Mouse (Mus musculus) embryonic fibroblast, embryonic 13.5 days (primary cell): ENCODE measurements around the gene Wdr66. TPM values are rescaled to one million over a fixed set of nuclear protein-coding genes. Genes with fewer than 3 reads are reported as not detected.
A peak's percentile ranks its signal among the peaks of the same experiment; 100 is the strongest.

ENCODE experiments used
- H3K27ac ChIP-seq: 2 replicates; pipeline ENCODE4 v1.5.1; 2012; ENCODE audit warnings: low read length, control low read depth, inconsistent platforms; ENCODE audit not compliant: insufficient read depth
- H3K4me1 ChIP-seq: 2 replicates; pipeline ENCODE4 v1.6.1; 2011; ENCODE audit warnings: low read length; ENCODE audit not compliant: control insufficient read depth, insufficient read depth
- H3K4me3 ChIP-seq: 2 replicates; pipeline ENCODE4 v1.5.1; 2011; ENCODE audit warnings: mild to moderate bottlenecking, control low read depth, low read length; ENCODE audit not compliant: insufficient read depth
- CTCF ChIP-seq: IDR thresholded peaks from 2 replicates; pipeline ENCODE4 v1.5.1; 2011; ENCODE audit warnings: mild to moderate bottlenecking, control low read depth, low read length, moderate library complexity, borderline replicate concordance; ENCODE audit not compliant: insufficient read depth
- POLR2A ChIP-seq: IDR thresholded peaks from 2 replicates; pipeline ENCODE4 v1.6.1; 2011; ENCODE audit warnings: low read depth, mild to moderate bottlenecking, control low read depth, low read length, moderate library complexity
- polyA plus RNA-seq: library from polyadenylated mRNA; stranded (reverse); fragments of >200 nt; gene quantifications from 2 replicates; pipeline ENCODE4 v1.2.4, GENCODE M21; 2011; ENCODE audit warnings: low read depth; ENCODE audit not compliant: missing spikeins, insufficient read length

Gene Wdr66
- polyA plus RNA-seq, 1 experiment, result 0.77 TPM

GRCm38 (mm10) chr5:123235731-123236130, 16.2 kb upstream of the Wdr66 start:
- Histone ChIP-seq H3K4me1 (no peaks in the 10 kb centered on the region), H3K4me3 (no peak overlapping the region), H3K27ac (no peak overlapping the region)
- peak; percentile 28; the same call in 1 of the 2 replicates for TF ChIP-seq CTCF
- no peak for TF ChIP-seq POLR2A

GRCm38 (mm10) chr5:123236426-123236825, 15.5 kb upstream of the Wdr66 start:
- no peak for TF ChIP-seq POLR2A
- TF ChIP-seq CTCF, result no peak
- Histone ChIP-seq H3K4me3 (no peak overlapping the region), H3K4me1 (no peaks in the 10 kb centered on the region), H3K27ac (no peak overlapping the region)

GRCm38 (mm10) chr5:123239501-123239900, 12.4 kb upstream of the Wdr66 start:
- no peak overlapping the region for H3K4me3 ChIP-seq

GRCm38 (mm10) chr5:123245518-123245917, 6.4 kb upstream of the Wdr66 start:
- Histone ChIP-seq H3K27ac (no peak overlapping the region), H3K4me3 (no peak overlapping the region), H3K4me1 (no peaks in the 10 kb centered on the region)
- TF ChIP-seq POLR2A (no peak), CTCF (peak; percentile 71; the same call in 1 of the 2 replicates)

More at GRCm38 (mm10) chr5:123239501-123239900, 12.4 kb upstream of the Wdr66 start:
- no peaks in the 10 kb centered on the region for H3K4me1 ChIP-seq
- H3K27ac ChIP-seq, result no peak overlapping the region
- no peak for TF ChIP-seq CTCF
- TF ChIP-seq POLR2A, result no peak

GRCm38 (mm10) chr5:123251390-123251789, 512 bp upstream of the Wdr66 start:
- no peak overlapping the region for H3K27ac ChIP-seq
- H3K4me1 ChIP-seq, result no peaks in the 10 kb centered on the region
- no peak for TF ChIP-seq POLR2A
- no peak for TF ChIP-seq CTCF
- H3K4me3 ChIP-seq, result no peak overlapping the region

GRCm38 (mm10) chr5:123256841-123257755, 5.2 kb downstream of the Wdr66 start:
- peak overlapping the region; percentile 92 for H3K27ac ChIP-seq
- H3K4me1 ChIP-seq, result 0 out of 2 replicates have a peak, but pooled peaks cover 6% of the 10 kb centered on the region
- TF ChIP-seq CTCF (no peak), POLR2A (peak; percentile 39)
- no peak overlapping the region for H3K4me3 ChIP-seq

GRCm38 (mm10) chr5:123258990-123259389, 7.1 kb downstream of the Wdr66 start:
- 0 out of 2 replicates have a peak, but pooled peaks cover 6% of the 10 kb centered on the region for H3K4me1 ChIP-seq
- TF ChIP-seq POLR2A (no peak), CTCF (no peak)
- H3K27ac ChIP-seq, result no peak overlapping the region
- no peak overlapping the region for H3K4me3 ChIP-seq

GRCm38 (mm10) chr5:123260698-123261097, 8.8 kb downstream of the Wdr66 start:
- Histone ChIP-seq H3K27ac (no peak overlapping the region), H3K4me3 (no peak overlapping the region), H3K4me1 (0 out of 2 replicates have a peak, but pooled peaks cover 6% of the 10 kb centered on the region)
- TF ChIP-seq POLR2A (no peak), CTCF (no peak)

GRCm38 (mm10) chr5:123266909-123267308, 15.0 kb downstream of the Wdr66 start:
- no peak for TF ChIP-seq POLR2A
- no peak for TF ChIP-seq CTCF
- Histone ChIP-seq H3K4me3 (no peak overlapping the region), H3K4me1 (no peaks in the 10 kb centered on the region), H3K27ac (no peak overlapping the region)
